Mouse (Mus musculus): ENCODE data around the gene B4gat1. TPM values are rescaled to one million over a fixed set of nuclear protein-coding genes. Genes with fewer than 3 reads are reported as not detected.

B4gat1 gene
- polyA plus RNA-seq, 1 experiment from 2014 or later, result 61.1 TPM

GRCm38 (mm10) chr19:5004925-5005324 lies 33.7 kb upstream of the B4gat1 start:
- Histone ChIP-seq H3K4me2 (no peak overlapping the region), H3K4me1 (replicated peaks) (peaks cover 10% of the 10 kb centered on the region), H3K27ac (replicated peaks) (no peak overlapping the region), H3K4me3 (no peak overlapping the region), H3K27me3 (peaks cover 11% of the 10 kb centered on the region), H3K9ac (no peak overlapping the region), H3K36me3 (no peaks in the 10 kb centered on the region), H3K9me3 (no peaks in the 10 kb centered on the region)
- no peak for ATAC-seq (ENCODE audit: low read depth)
- 63% methylated on average over 4 of the region's 4 CpGs for WGBS

- Histone ChIP-seq H3K4me3 (no peak overlapping the region), H3K9me3 (no peaks in the 10 kb centered on the region), H3K36me3 (no peaks in the 10 kb centered on the region), H3K4me2 (no peak overlapping the region), H3K27me3 (no peaks in the 10 kb centered on the region; the same call in 1 of the 2 replicates), H3K4me1 (replicated peaks) (peaks cover 5% of the 10 kb centered on the region; the same call in 1 of the 2 replicates), H3K27ac (replicated peaks) (no peak overlapping the region), H3K9ac (no peak overlapping the region)
- 67% methylated on average over 8 of the region's 8 CpGs for WGBS
- no peak for ATAC-seq (ENCODE audit: low read depth)
Measured at GRCm38 (mm10) chr19:5013138-5013537, 25.5 kb upstream of the B4gat1 start.

DNA sequence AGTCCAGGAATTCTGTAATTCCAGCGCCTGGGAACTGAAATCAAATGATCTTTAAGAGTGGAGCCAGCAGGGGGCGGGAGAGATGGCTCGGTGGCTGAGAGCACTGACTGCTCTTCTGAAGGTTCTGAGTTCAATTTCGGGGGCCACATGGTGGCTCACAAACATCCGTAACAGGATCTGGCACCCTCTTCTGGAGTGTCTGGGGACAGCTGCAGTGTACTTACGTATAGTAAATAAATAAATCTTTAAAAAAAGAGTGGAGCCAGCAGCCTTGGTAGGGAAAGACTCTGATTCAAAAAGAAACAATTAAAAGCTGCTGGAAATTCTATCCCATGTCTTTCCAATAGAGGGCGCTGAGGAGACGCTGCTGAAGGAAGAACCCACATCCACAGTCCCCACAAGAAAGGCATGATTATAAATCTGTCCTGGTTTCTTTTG lies 23.6 kb upstream of the B4gat1 start:
- no peak overlapping the region for H3K27ac ChIP-seq (replicated peaks)
- peaks cover 5% of the 10 kb centered on the region; the same call in 1 of the 2 replicates for H3K4me1 ChIP-seq (replicated peaks)
- H3K9ac ChIP-seq, result no peak overlapping the region
- no peak for ATAC-seq (ENCODE audit: low read depth)
- H3K4me2 ChIP-seq, result no peak overlapping the region
- no peaks in the 10 kb centered on the region; the same call in 1 of the 2 replicates for H3K27me3 ChIP-seq
- no peaks in the 10 kb centered on the region for H3K9me3 ChIP-seq
- H3K4me3 ChIP-seq, result no peak overlapping the region
- H3K36me3 ChIP-seq, result no peaks in the 10 kb centered on the region
- WGBS, result 16% methylated on average over 8 of the region's 8 CpGs

DNA sequence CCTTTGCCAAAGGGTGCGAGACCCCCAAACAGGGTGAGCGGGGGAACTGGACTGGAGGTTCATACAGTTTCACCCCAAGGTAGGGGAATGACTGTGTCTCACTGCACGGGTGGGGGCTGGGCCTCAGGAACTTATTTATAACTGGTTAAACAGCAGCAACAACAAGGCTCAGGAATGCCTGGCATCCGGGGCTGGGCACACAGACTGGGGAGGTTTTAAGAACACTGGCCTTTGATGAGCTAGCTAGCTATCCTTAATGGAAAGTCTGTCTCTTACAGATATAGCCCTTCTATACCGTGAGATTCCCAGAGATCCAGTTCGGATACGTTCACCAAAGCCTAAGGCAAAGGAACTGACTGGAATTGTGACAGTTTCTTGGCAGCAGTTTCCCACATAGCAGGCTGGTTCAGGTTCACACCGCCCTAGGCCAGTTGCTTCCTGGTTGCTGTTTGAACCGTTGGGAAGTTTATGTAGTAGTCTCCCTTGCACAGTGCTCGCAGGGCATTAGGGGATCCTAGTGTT lies 22.3 kb upstream of the B4gat1 start:
- Histone ChIP-seq H3K9ac (peak overlapping the region; percentile 22; the same call in 1 of the 2 replicates), H3K27ac (replicated peaks) (peak overlapping the region; percentile 23; the same call in 1 of the 2 replicates), H3K9me3 (no peaks in the 10 kb centered on the region), H3K4me3 (no peak overlapping the region), H3K27me3 (no peaks in the 10 kb centered on the region; the same call in 1 of the 2 replicates), H3K36me3 (no peaks in the 10 kb centered on the region), H3K4me1 (replicated peaks) (peaks cover 5% of the 10 kb centered on the region; the same call in 1 of the 2 replicates), H3K4me2 (no peak overlapping the region)
- 40% methylated on average over 10 of the region's 10 CpGs for WGBS
- ATAC-seq (ENCODE audit: low read depth), result no peak

GRCm38 (mm10) chr19:5016782-5017181 lies 21.8 kb upstream of the B4gat1 start:
- H3K36me3 ChIP-seq, result no peaks in the 10 kb centered on the region
- ATAC-seq (ENCODE audit: low read depth), result no peak
- 24% methylated on average over 12 of the region's 12 CpGs for WGBS

GRCm38 (mm10) chr19:5017611-5018010 lies 21.0 kb upstream of the B4gat1 start:
- Histone ChIP-seq H3K4me3 (no peak overlapping the region), H3K9me3 (no peaks in the 10 kb centered on the region), H3K36me3 (no peaks in the 10 kb centered on the region), H3K27me3 (no peaks in the 10 kb centered on the region; the same call in 1 of the 2 replicates), H3K4me2 (no peak overlapping the region), H3K4me1 (replicated peaks) (peaks cover 5% of the 10 kb centered on the region; the same call in 1 of the 2 replicates), H3K27ac (replicated peaks) (no peak overlapping the region), H3K9ac (no peak overlapping the region)
- WGBS, result 89% methylated on average over 4 of the region's 4 CpGs
- ATAC-seq (ENCODE audit: low read depth), result no peak

More at GRCm38 (mm10) chr19:5016782-5017181, 21.8 kb upstream of the B4gat1 start:
- Histone ChIP-seq H3K4me2 (no peak overlapping the region), H3K9ac (no peak overlapping the region), H3K27me3 (no peaks in the 10 kb centered on the region; the same call in 1 of the 2 replicates), H3K27ac (replicated peaks) (peak overlapping the region; percentile 23; the same call in 1 of the 2 replicates), H3K4me3 (no peak overlapping the region), H3K9me3 (no peaks in the 10 kb centered on the region), H3K4me1 (replicated peaks) (peaks cover 5% of the 10 kb centered on the region; the same call in 1 of the 2 replicates)

DNA sequence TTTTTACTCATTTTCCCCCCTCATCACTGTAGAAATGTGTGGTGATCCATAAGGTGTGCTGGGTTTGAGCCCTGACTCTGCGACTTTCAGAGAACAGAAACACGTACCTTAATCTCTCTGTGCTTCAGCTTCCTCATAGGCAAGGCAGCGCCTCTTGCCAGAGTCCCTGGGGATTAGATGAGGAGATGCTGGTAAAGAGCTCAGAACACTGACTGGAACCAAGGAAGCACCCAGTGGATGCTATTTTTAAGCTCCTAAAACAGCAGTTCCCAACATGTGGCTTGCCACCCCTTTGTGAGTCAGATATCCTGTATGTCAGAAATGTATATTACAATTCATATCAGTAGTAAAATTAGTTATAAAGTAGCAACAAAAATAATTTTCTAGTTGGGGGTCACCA lies 20.4 kb upstream of the B4gat1 start:
- 93% methylated on average over 3 of the region's 3 CpGs for WGBS
- peaks cover 5% of the 10 kb centered on the region; the same call in 1 of the 2 replicates for H3K4me1 ChIP-seq (replicated peaks)

DNA sequence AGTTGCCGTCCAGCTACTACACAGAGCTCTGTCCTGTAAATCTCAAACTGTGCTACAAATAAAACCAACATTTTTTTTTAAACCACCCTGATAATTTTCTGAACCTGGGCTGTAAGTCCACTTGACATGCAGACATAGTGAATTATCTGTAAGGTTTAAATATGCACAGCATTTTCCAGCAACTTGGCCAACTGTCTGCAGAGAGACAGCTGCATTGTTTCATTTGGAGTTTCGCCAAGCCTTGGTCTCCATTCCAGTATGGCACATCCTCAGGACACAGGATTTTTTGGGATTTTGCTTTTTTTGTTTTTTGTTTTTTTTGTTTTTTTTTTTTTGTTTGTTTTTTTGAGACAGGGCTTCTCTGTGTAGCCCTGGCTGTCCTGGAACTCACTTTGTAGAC lies 17.2 kb upstream of the B4gat1 start:
- 79% methylated on average over 2 of the region's 2 CpGs for WGBS
- no peak overlapping the region for H3K4me3 ChIP-seq
- no peak for ATAC-seq (ENCODE audit: low read depth)

More for the DNA sequence above, 20.4 kb upstream of the B4gat1 start:
- no peaks in the 10 kb centered on the region; the same call in 1 of the 2 replicates for H3K27me3 ChIP-seq
- H3K4me2 ChIP-seq, result no peak overlapping the region
- no peak overlapping the region for H3K4me3 ChIP-seq
- no peak overlapping the region for H3K9ac ChIP-seq
- H3K27ac ChIP-seq (replicated peaks), result no peak overlapping the region
- H3K36me3 ChIP-seq, result no peaks in the 10 kb centered on the region
- ATAC-seq (ENCODE audit: low read depth), result no peak
- no peaks in the 10 kb centered on the region for H3K9me3 ChIP-seq

GRCm38 (mm10) chr19:5023621-5024479 lies 14.8 kb upstream of the B4gat1 start, which contains the start of gene Slc29a2:
Slc29a2 (plus strand) TSS chr19:5023860.
- Histone ChIP-seq H3K4me3 (peak within 1 kb of the TSS; percentile 76), H3K9ac (peak within 1 kb of the TSS; percentile 87), H3K36me3 (peaks cover 27% of the 10 kb centered on the region), H3K4me1 (replicated peaks) (peaks cover 13% of the 10 kb centered on the region), H3K9me3 (no peaks in the 10 kb centered on the region), H3K27me3 (no peaks in the 10 kb centered on the region), H3K27ac (replicated peaks) (peak within 1 kb of the TSS; percentile 92), H3K4me2 (peak within 1 kb of the TSS; percentile 78)
- WGBS, result under 1% methylated on average over 62 of the region's 62 CpGs
- ATAC-seq (ENCODE audit: low read depth), result peak; percentile 95

More for the DNA sequence above, 17.2 kb upstream of the B4gat1 start:
- Histone ChIP-seq H3K9me3 (no peaks in the 10 kb centered on the region), H3K36me3 (0 out of 2 replicates have a peak, but pooled peaks cover 5% of the 10 kb centered on the region), H3K4me2 (no peak overlapping the region), H3K27me3 (no peaks in the 10 kb centered on the region; the same call in 1 of the 2 replicates), H3K4me1 (replicated peaks) (peaks cover 16% of the 10 kb centered on the region), H3K9ac (no peak overlapping the region), H3K27ac (replicated peaks) (no peak overlapping the region)

GRCm38 (mm10) chr19:5026111-5026510 lies 12.5 kb upstream of the B4gat1 start:
- 92% methylated on average over 8 of the region's 8 CpGs for WGBS
- Histone ChIP-seq H3K27ac (replicated peaks) (no peak overlapping the region), H3K9me3 (no peaks in the 10 kb centered on the region), H3K9ac (no peak overlapping the region), H3K4me2 (no peak overlapping the region), H3K36me3 (peaks cover 48% of the 10 kb centered on the region), H3K4me3 (no peak overlapping the region), H3K4me1 (replicated peaks) (peaks cover 13% of the 10 kb centered on the region), H3K27me3 (no peaks in the 10 kb centered on the region)
- ATAC-seq (ENCODE audit: low read depth), result no peak

DNA sequence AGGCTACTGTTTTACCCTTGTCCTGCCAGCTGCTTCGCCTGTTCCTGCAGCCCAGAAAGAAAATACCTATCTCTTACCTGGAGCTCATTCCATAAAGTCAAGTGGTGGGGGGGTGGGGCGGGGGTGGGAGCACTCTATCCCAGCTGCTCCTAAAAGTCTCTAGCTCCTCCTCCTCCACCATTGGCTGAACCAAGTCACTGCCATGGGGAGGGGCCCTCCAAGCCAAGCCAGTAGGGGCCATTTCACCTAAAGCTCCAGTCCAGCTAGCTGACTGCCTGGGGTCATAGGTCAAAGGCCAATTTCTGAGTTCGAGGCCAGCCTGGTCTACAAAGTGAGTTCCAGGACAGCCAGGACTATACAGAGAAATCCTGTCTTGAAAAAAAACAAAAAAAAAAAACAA lies 5.9 kb upstream of the B4gat1 start:
- Histone ChIP-seq H3K27ac (replicated peaks) (no peak overlapping the region), H3K36me3 (peaks cover 41% of the 10 kb centered on the region), H3K27me3 (no peaks in the 10 kb centered on the region), H3K4me2 (no peak overlapping the region), H3K9me3 (no peaks in the 10 kb centered on the region), H3K9ac (no peak overlapping the region), H3K4me1 (replicated peaks) (peaks cover 3% of the 10 kb centered on the region), H3K4me3 (no peak overlapping the region)
- no peak for ATAC-seq (ENCODE audit: low read depth)
- 80% methylated on average over 3 of the region's 3 CpGs for WGBS

- Histone ChIP-seq H3K27me3 (no peaks in the 10 kb centered on the region), H3K4me2 (no peak overlapping the region), H3K36me3 (peaks cover 6% of the 10 kb centered on the region), H3K4me3 (no peak overlapping the region), H3K9ac (0 out of 2 replicates have a peak overlapping the region, but pooled peaks have one; percentile 14), H3K4me1 (replicated peaks) (peaks cover 26% of the 10 kb centered on the region), H3K27ac (replicated peaks) (no peak overlapping the region), H3K9me3 (no peaks in the 10 kb centered on the region)
- no peak for ATAC-seq (ENCODE audit: low read depth)
- 84% methylated on average over 4 of the region's 4 CpGs for WGBS
Measured at GRCm38 (mm10) chr19:5036577-5036976, 2.0 kb upstream of the B4gat1 start.
